Mouse (Mus musculus) bone marrow, adult 2 months (tissue): ENCODE measurements around the gene Ppm1a. TPM values are rescaled to one million over a fixed set of nuclear protein-coding genes. Genes with fewer than 3 reads are reported as not detected.

Experiments
- H3K27ac ChIP-seq: fragments of 200-500 bp; 2 replicates; pipeline ENCODE4 v1.5.1; 2012; ENCODE audit warnings: low read depth, mild to moderate bottlenecking, control low read depth, inconsistent platforms, low read length; ENCODE audit not compliant: control insufficient read depth, poor library complexity, insufficient read depth
- H3K4me1 ChIP-seq: fragments of 200-500 bp; 2 replicates; pipeline ENCODE4 v1.6.1; 2011; ENCODE audit warnings: low read length; ENCODE audit not compliant: control insufficient read depth, insufficient read depth
- H3K4me3 ChIP-seq: fragments of 200-500 bp; replicated peaks from 2 replicates; pipeline ENCODE3; 2011; ENCODE audit warnings: mild to moderate bottlenecking, low read depth, low read length, control low read depth; ENCODE audit not compliant: control insufficient read depth
- CTCF ChIP-seq: fragments of 200-500 bp; IDR thresholded peaks from 2 replicates; pipeline ENCODE4 v1.5.1; 2011; ENCODE audit warnings: low read length, control low read depth; ENCODE audit not compliant: control insufficient read depth, insufficient read depth
- POLR2A ChIP-seq: fragments of 200-500 bp; IDR thresholded peaks from 2 replicates; pipeline ENCODE4 v1.6.1; 2011; ENCODE audit warnings: low read depth, mild to moderate bottlenecking, control low read depth, low read length, borderline replicate concordance; ENCODE audit not compliant: control insufficient read depth
- WGBS: fragments of 180-500 bp; shearing (Covaris S2); methylation state at CpG from one replicate; pipeline ENCODE4 v1.1.7; 2018; 5-methylcytosine and 5-hydroxymethylcytosine counted together
- polyA plus RNA-seq: library from polyadenylated mRNA; stranded (reverse); fragments of >200 nt; gene quantifications from 2 replicates; pipeline ENCODE4 v1.2.4, GENCODE M21; 2011; ENCODE audit warnings: low replicate concordance; ENCODE audit not compliant: missing spikeins, insufficient read depth, insufficient read length

Ppm1a gene
- polyA plus RNA-seq, result 41.7 and 42.4 TPM in 2 replicates

- 57% methylated on average over 4 of the region's 4 CpGs for WGBS
- no peak for TF ChIP-seq POLR2A
- no peak for TF ChIP-seq CTCF
These were observed at the start of gene Ppm1a for GRCm38 (mm10) chr12:72757086-72757485. Ppm1a (plus strand) TSS chr12:72757455.

DNA sequence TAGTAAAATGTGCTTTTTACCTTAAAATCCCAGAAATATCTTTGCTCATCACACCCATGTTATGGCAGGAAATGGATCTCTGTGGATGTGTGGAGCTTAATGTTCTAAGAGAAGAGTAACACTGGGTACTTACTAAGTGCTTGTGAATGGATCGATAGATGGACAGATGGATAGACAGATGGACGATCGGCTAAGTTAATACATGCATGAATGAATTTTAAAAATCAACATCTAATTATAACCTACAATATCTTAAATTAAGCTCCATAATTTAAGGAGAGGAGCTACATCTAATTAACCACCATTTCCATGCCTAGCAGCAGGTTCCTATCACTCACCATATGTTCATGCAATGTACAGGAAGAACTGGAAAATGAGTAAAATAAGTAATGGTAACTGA is 47.3 kb upstream of the Ppm1a start:
- WGBS, result 91% methylated on average over 3 of the region's 3 CpGs
- TF ChIP-seq POLR2A, result no peak
- no peak for TF ChIP-seq CTCF
- Histone ChIP-seq H3K4me1 (no peaks in the 10 kb centered on the region), H3K27ac (no peak overlapping the region), H3K4me3 (no peak overlapping the region)

More at GRCm38 (mm10) chr12:72757086-72757485, at the start of gene Ppm1a:
- Histone ChIP-seq H3K4me3 (no peak within 1 kb of the TSS), H3K27ac (no peak within 1 kb of the TSS), H3K4me1 (no peaks in the 10 kb centered on the region; the same call in 1 of the 2 replicates)

- H3K4me3 ChIP-seq, result no peak overlapping the region
- H3K27ac ChIP-seq, result no peak overlapping the region
- H3K4me1 ChIP-seq, result no peaks in the 10 kb centered on the region
- WGBS, result 83% methylated on average over 2 of the region's 2 CpGs
- TF ChIP-seq CTCF, result no peak
These were observed 42.4 kb upstream of the Ppm1a start for GRCm38 (mm10) chr12:72714896-72715295.

- H3K4me1 ChIP-seq, result no peaks in the 10 kb centered on the region
- H3K4me3 ChIP-seq, result no peak overlapping the region
- H3K27ac ChIP-seq, result no peak overlapping the region
- TF ChIP-seq POLR2A, result no peak
- TF ChIP-seq CTCF, result no peak
- 93% methylated on average over 9 of the region's 9 CpGs for WGBS
These were observed 41.4 kb upstream of the Ppm1a start for GRCm38 (mm10) chr12:72715846-72716245.

DNA sequence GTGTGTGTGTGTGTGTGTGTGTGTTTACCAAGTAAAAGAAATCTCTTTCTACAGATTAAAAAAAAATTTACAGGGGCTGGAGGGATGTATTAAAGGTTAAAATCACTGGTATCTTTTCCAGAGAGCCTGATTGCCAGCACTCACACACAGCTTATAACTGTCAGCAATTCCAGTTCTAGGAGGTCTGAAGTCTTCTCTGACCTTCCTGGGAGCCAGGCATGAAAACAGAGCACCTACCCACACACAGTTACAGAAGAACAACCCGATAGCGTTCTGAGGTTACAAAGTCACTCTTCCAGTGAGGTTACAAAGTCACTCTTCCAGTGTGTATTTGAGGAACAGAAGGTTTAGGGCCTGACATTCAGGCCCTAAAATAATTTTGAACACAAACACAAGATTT is 38.2 kb upstream of the Ppm1a start:
- TF ChIP-seq POLR2A, result no peak
- no peak for TF ChIP-seq CTCF
- H3K4me1 ChIP-seq, result no peaks in the 10 kb centered on the region
- WGBS, result 62% methylated on average over 2 of the region's 2 CpGs
- H3K27ac ChIP-seq, result no peak overlapping the region
- H3K4me3 ChIP-seq, result no peak overlapping the region

- Histone ChIP-seq H3K4me1 (no peaks in the 10 kb centered on the region), H3K4me3 (no peak overlapping the region), H3K27ac (no peak overlapping the region)
- no peak for TF ChIP-seq CTCF
- no peak for TF ChIP-seq POLR2A
- 87% methylated on average over 11 of the region's 11 CpGs for WGBS
These were observed 37.7 kb upstream of the Ppm1a start for GRCm38 (mm10) chr12:72719452-72720087.

DNA sequence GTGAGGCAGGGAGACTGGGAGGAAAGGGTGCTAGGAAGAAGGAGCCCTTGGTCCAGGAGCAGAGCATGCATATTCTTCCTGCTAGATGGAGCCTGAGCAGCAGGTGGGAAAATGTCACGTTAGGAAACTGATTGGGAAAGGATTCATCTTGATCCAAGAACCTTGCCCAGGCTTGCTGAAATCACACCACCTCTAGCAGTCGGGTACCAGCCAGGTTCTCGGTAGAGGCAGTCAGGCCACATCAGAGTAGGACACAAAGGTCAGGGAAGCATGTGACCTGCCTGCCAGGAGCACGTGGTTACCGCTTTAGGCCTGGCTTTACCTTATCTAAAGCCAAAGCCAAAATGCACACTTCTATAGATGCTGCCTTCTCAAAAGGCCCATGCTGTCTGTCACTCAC is 35.5 kb upstream of the Ppm1a start:
- WGBS, result 81% methylated on average over 5 of the region's 5 CpGs
- TF ChIP-seq POLR2A (no peak), CTCF (no peak)
- H3K4me3 ChIP-seq, result no peak overlapping the region
- H3K4me1 ChIP-seq, result no peaks in the 10 kb centered on the region
- H3K27ac ChIP-seq, result no peak overlapping the region

DNA sequence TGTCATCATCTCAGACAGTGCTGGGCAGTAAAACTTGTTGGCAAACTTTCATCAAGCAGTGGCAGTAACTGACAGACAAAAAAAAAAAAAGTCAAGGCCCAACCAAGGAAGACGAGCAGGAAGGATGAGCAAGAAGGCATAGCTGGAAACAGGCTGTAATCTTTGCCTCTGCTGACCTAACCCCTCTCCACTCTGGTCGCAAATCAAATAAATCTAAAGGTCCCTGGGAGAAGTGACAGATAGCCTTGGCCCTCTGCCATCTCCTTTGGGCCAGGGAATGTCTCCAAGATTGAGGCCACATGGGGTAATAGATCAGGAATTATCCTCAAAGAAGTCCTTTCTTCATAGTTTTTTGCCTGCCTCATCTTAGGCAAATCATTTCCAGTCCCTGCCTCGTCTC is 33.3 kb upstream of the Ppm1a start:
- no peaks in the 10 kb centered on the region for H3K4me1 ChIP-seq
- 48% methylated on average over 3 of the region's 3 CpGs for WGBS
- TF ChIP-seq POLR2A, result no peak
- no peak for TF ChIP-seq CTCF
- H3K4me3 ChIP-seq, result no peak overlapping the region
- H3K27ac ChIP-seq, result no peak overlapping the region

- WGBS, result 78% methylated on average over 8 of the region's 8 CpGs
- Histone ChIP-seq H3K27ac (no peak overlapping the region), H3K4me3 (no peak overlapping the region), H3K4me1 (peaks cover 4% of the 10 kb centered on the region)
- no peak for TF ChIP-seq POLR2A
- TF ChIP-seq CTCF, result no peak
These were observed 30.2 kb upstream of the Ppm1a start for GRCm38 (mm10) chr12:72727021-72727420.
